Mouse (Mus musculus): Measurements from ENCODE around the gene Olfr1080. TPM values are rescaled to one million over a fixed set of nuclear protein-coding genes. Genes with fewer than 3 reads are reported as not detected.
"Not testable (repeated sequence)": the region's sequence is repeated elsewhere in the genome, so short reads cannot be mapped to it uniquely, and the experiment has no call there.

The Olfr1080 gene
- not detected in 2 replicates for polyA plus RNA-seq (2014; fragmentation: Nextera tagmentation; extraction: Ambion mirVana)

DNA sequence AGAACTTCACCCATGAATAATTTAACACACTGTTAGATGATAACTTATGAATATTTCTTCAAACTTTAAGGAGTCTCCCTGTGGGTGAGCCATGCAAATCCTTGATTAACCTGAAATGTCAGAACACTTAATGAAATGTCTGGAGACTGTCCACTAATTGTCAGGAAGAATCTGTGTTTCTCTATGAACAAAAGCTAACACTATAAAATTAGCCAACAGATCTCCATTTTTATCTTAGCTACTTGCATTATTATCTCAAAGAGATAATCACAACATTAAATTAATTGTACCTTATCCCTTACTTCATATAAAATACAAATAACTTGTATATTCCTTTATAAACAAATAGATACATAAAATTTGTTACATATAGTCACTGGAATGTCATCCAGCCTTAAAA lies at the start of gene Olfr1080:
Gene Olfr1080 (minus strand): TSS at position 101 of the 400 bp plus-strand sequence.
- H3K4me2 ChIP-seq (ENCODE audit: low read length); H3K36me3 ChIP-seq (ENCODE audit: control insufficient read depth, insufficient read depth, low read length); DNase-seq (ENCODE audit: low spot score); H3K9ac ChIP-seq (ENCODE audit: low read length); H3K9me3 ChIP-seq (ENCODE audit: control insufficient read depth, low read length); H3K27ac ChIP-seq (ENCODE audit: low read depth); ATAC-seq (replicated peaks; ENCODE audit: low FRiP score, low TSS enrichment, low read depth); H3K4me3 ChIP-seq (ENCODE audit: low read depth, low read length); H3K27me3 ChIP-seq (replicated peaks; ENCODE audit: control insufficient read depth, insufficient read depth, low read length); H3K4me1 ChIP-seq (replicated peaks; ENCODE audit: control insufficient read depth, insufficient read depth, low read length): not testable (repeated sequence)

GRCm38 (mm10) chr2:86598866-86599265 lies 40.8 kb upstream of the Olfr1080 start, which contains the start of gene Olfr1082:
Gene Olfr1082 (minus strand): TSS chr2:86598966.
- H3K27me3 ChIP-seq (replicated peaks; ENCODE audit: control insufficient read depth, insufficient read depth, low read length); ATAC-seq (replicated peaks; ENCODE audit: low FRiP score, low TSS enrichment, low read depth); H3K27ac ChIP-seq (ENCODE audit: low read depth); H3K4me1 ChIP-seq (replicated peaks; ENCODE audit: control insufficient read depth, insufficient read depth, low read length); H3K4me2 ChIP-seq (ENCODE audit: low read length); DNase-seq (ENCODE audit: low spot score); H3K36me3 ChIP-seq (ENCODE audit: control insufficient read depth, insufficient read depth, low read length); H3K9ac ChIP-seq (ENCODE audit: low read length); H3K9me3 ChIP-seq (ENCODE audit: control insufficient read depth, low read length); H3K4me3 ChIP-seq (ENCODE audit: low read depth, low read length): not testable (repeated sequence)
- 36% methylated on average over 1 of the region's 1 CpGs for WGBS

DNA sequence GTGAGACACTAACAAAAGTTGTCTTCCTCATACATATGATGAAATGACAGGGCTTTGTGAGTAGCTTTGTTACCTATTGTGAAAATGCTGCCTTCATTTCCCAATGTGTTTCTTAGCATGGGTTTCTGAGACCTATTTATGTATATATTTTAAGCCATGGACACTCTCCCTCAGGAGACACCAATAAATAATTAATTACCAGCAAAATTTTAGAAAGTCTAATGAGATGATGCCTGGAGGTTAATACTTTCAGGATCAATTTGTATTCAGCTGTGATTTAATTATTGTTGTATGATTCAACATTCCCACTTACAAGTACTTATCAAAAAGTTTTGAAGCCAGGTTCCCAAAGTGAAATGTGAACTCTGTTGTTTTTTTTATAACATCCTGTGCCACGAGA lies 15.7 kb downstream of the Olfr1080 start, which contains the start of gene Olfr1079:
Gene Olfr1079 (minus strand): TSS at position 101 of the 400 bp plus-strand sequence.
- ATAC-seq (replicated peaks; ENCODE audit: low FRiP score, low TSS enrichment, low read depth) (no peak), DNase-seq (ENCODE audit: low spot score) (no peak)
- no peaks in the 10 kb centered on the region for H3K4me1 ChIP-seq (replicated peaks; ENCODE audit: control insufficient read depth, insufficient read depth, low read length)
- 64% methylated on average over 1 of the region's 1 CpGs for WGBS
- no peaks in the 10 kb centered on the region for H3K9me3 ChIP-seq (ENCODE audit: control insufficient read depth, low read length)
- no peaks in the 10 kb centered on the region for H3K27me3 ChIP-seq (replicated peaks; ENCODE audit: control insufficient read depth, insufficient read depth, low read length)
- no peak within 1 kb of the TSS for H3K4me3 ChIP-seq (ENCODE audit: low read depth, low read length)
- H3K4me2 ChIP-seq (ENCODE audit: low read length), result no peak within 1 kb of the TSS
- H3K9ac ChIP-seq (ENCODE audit: low read length), result no peak within 1 kb of the TSS
- H3K27ac ChIP-seq (ENCODE audit: low read depth), result no peak within 1 kb of the TSS
- H3K36me3 ChIP-seq (ENCODE audit: control insufficient read depth, insufficient read depth, low read length), result no peaks in the 10 kb centered on the region

DNA sequence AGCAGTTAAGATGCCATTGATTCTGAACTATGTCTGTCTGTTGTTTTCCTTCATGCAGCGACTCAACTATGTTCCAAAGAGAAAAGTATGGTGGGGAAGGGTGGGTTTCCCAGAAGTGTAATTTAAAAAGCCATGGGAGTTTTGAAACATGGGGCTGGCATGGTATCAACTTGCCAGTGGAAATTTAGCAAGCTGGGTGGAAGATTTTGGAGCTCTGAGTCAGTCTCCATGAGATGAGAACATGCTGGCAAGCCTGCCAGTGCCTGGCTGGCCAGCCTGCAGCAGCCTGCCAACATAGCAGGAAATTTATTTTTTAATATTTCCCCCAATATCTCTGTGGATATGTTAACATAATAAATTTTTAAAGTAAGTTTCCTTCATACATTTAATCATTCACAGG lies 27.0 kb downstream of the Olfr1080 start:
- Histone ChIP-seq H3K4me2 (ENCODE audit: low read length) (no peak overlapping the region), H3K27ac (ENCODE audit: low read depth) (no peak overlapping the region), H3K4me1 (replicated peaks; ENCODE audit: control insufficient read depth, insufficient read depth, low read length) (no peaks in the 10 kb centered on the region), H3K36me3 (ENCODE audit: control insufficient read depth, insufficient read depth, low read length) (no peaks in the 10 kb centered on the region), H3K4me3 (ENCODE audit: low read depth, low read length) (no peak overlapping the region), H3K9me3 (ENCODE audit: control insufficient read depth, low read length) (no peaks in the 10 kb centered on the region), H3K9ac (ENCODE audit: low read length) (no peak overlapping the region), H3K27me3 (replicated peaks; ENCODE audit: control insufficient read depth, insufficient read depth, low read length) (no peaks in the 10 kb centered on the region)
- ATAC-seq (replicated peaks; ENCODE audit: low FRiP score, low TSS enrichment, low read depth), result no peak
- 76% methylated on average over 1 of the region's 1 CpGs for WGBS
- DNase-seq (ENCODE audit: low spot score), result no peak

DNA sequence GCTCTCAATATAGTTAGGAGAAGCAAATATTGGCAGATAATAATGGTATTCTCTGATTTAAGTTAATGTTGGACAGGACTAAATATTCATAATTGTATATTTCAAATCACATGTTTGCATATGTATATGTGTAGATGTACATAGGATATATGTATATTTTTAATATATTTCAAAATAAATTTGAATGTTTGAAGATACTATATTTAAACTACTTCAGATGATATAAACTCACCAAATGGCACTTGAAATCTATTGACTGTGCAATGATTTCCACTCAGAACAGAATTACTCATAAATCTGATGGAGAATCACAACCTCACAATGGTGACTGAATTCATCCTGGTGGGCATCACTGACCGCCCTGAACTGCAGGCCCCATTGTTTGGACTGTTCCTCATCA lies 49.9 kb downstream of the Olfr1080 start, which contains the start of gene Olfr1076:
Gene Olfr1076 (plus strand): TSS at position 301 of the 400 bp plus-strand sequence.
- no peaks in the 10 kb centered on the region for H3K36me3 ChIP-seq (ENCODE audit: control insufficient read depth, insufficient read depth, low read length)
- DNase-seq (ENCODE audit: low spot score) (no peak), ATAC-seq (replicated peaks; ENCODE audit: low FRiP score, low TSS enrichment, low read depth) (no peak)
- no peaks in the 10 kb centered on the region for H3K27me3 ChIP-seq (replicated peaks; ENCODE audit: control insufficient read depth, insufficient read depth, low read length)
- WGBS, result 93% methylated on average over 1 of the region's 1 CpGs
- H3K4me1 ChIP-seq (replicated peaks; ENCODE audit: control insufficient read depth, insufficient read depth, low read length), result no peaks in the 10 kb centered on the region
- no peak within 1 kb of the TSS for H3K9ac ChIP-seq (ENCODE audit: low read length)
- H3K4me3 ChIP-seq (ENCODE audit: low read depth, low read length), result no peak within 1 kb of the TSS
- no peak within 1 kb of the TSS for H3K4me2 ChIP-seq (ENCODE audit: low read length)
- H3K9me3 ChIP-seq (ENCODE audit: control insufficient read depth, low read length), result no peaks in the 10 kb centered on the region
- H3K27ac ChIP-seq (ENCODE audit: low read depth), result no peak within 1 kb of the TSS

Other genes starting within 250 kb of the Olfr1080 start
- not detected in 2 replicates for gene Olfr1053, start 243.0 kb downstream of the Olfr1080 start, polyA plus RNA-seq (2014; fragmentation: Nextera tagmentation; extraction: Ambion mirVana)
- gene Olfr1054, start 222.8 kb downstream of the Olfr1080 start, polyA plus RNA-seq (2014; fragmentation: Nextera tagmentation; extraction: Ambion mirVana), result not detected in 2 replicates
- gene Olfr1055, start 208.0 kb downstream of the Olfr1080 start, polyA plus RNA-seq (2014; fragmentation: Nextera tagmentation; extraction: Ambion mirVana), result not detected in 2 replicates
- gene Olfr1056, start 195.8 kb downstream of the Olfr1080 start, polyA plus RNA-seq (2014; fragmentation: Nextera tagmentation; extraction: Ambion mirVana), result not detected in 2 replicates
- not detected in 2 replicates for gene Olfr1057, start 179.8 kb downstream of the Olfr1080 start, polyA plus RNA-seq (2014; fragmentation: Nextera tagmentation; extraction: Ambion mirVana)
- not detected in 2 replicates for gene Olfr1058, start 169.7 kb downstream of the Olfr1080 start, polyA plus RNA-seq (2014; fragmentation: Nextera tagmentation; extraction: Ambion mirVana)
- not detected in 2 replicates for gene Olfr1061, start 144.2 kb downstream of the Olfr1080 start, polyA plus RNA-seq (2014; fragmentation: Nextera tagmentation; extraction: Ambion mirVana)
- not detected in 2 replicates for gene Olfr1062, start 131.5 kb downstream of the Olfr1080 start, polyA plus RNA-seq (2014; fragmentation: Nextera tagmentation; extraction: Ambion mirVana)
- not detected in 2 replicates for gene Olfr1065, start 107.6 kb downstream of the Olfr1080 start, polyA plus RNA-seq (2014; fragmentation: Nextera tagmentation; extraction: Ambion mirVana)
- gene Olfr1066, start 102.0 kb downstream of the Olfr1080 start, polyA plus RNA-seq (2014; fragmentation: Nextera tagmentation; extraction: Ambion mirVana), result not detected in 2 replicates
- gene Olfr228, start 70.8 kb downstream of the Olfr1080 start, polyA plus RNA-seq (2014; fragmentation: Nextera tagmentation; extraction: Ambion mirVana), result not detected in 2 replicates
- not detected in 2 replicates for gene Olfr1076, start 49.8 kb downstream of the Olfr1080 start, polyA plus RNA-seq (2014; fragmentation: Nextera tagmentation; extraction: Ambion mirVana)
- not detected in 2 replicates for gene Olfr1079, start 15.8 kb downstream of the Olfr1080 start, polyA plus RNA-seq (2014; fragmentation: Nextera tagmentation; extraction: Ambion mirVana)
- not detected in 2 replicates for gene Olfr1082, start 40.7 kb upstream of the Olfr1080 start, polyA plus RNA-seq (2014; fragmentation: Nextera tagmentation; extraction: Ambion mirVana)
- gene Olfr1084, start 81.5 kb upstream of the Olfr1080 start, polyA plus RNA-seq (2014; fragmentation: Nextera tagmentation; extraction: Ambion mirVana), result not detected in 2 replicates
- not detected in 2 replicates for gene Olfr1085, start 103.8 kb upstream of the Olfr1080 start, polyA plus RNA-seq (2014; fragmentation: Nextera tagmentation; extraction: Ambion mirVana)
- not detected in 2 replicates for gene Olfr1086, start 121.9 kb upstream of the Olfr1080 start, polyA plus RNA-seq (2014; fragmentation: Nextera tagmentation; extraction: Ambion mirVana)
- not detected in 2 replicates for gene Olfr1087, start 140.2 kb upstream of the Olfr1080 start, polyA plus RNA-seq (2014; fragmentation: Nextera tagmentation; extraction: Ambion mirVana)
- not detected in 2 replicates for gene Olfr1089, start 175.5 kb upstream of the Olfr1080 start, polyA plus RNA-seq (2014; fragmentation: Nextera tagmentation; extraction: Ambion mirVana)
- gene Olfr1090, start 200.8 kb upstream of the Olfr1080 start, polyA plus RNA-seq (2014; fragmentation: Nextera tagmentation; extraction: Ambion mirVana), result not detected in 2 replicates
- not detected in 2 replicates for gene Olfr1093, start 224.2 kb upstream of the Olfr1080 start, polyA plus RNA-seq (2014; fragmentation: Nextera tagmentation; extraction: Ambion mirVana)